Mouse (Mus musculus) spleen, adult 2 months (tissue): ENCODE results near the gene Pou2f3.

Source experiments
- CTCF ChIP-seq: fragments of 200-500 bp; IDR thresholded peaks from 2 replicates; pipeline ENCODE4 v1.5.1; 2011; ENCODE audit warnings: mild to moderate bottlenecking, inconsistent platforms; ENCODE audit not compliant: insufficient read depth, insufficient read length, insufficient replicate concordance; ENCODE audit errors: extremely low read depth
- POLR2A ChIP-seq: fragments of 200-500 bp; IDR thresholded peaks from 2 replicates; pipeline ENCODE4 v1.6.1; 2011; ENCODE audit warnings: low read depth, low read length, inconsistent platforms

DNA sequence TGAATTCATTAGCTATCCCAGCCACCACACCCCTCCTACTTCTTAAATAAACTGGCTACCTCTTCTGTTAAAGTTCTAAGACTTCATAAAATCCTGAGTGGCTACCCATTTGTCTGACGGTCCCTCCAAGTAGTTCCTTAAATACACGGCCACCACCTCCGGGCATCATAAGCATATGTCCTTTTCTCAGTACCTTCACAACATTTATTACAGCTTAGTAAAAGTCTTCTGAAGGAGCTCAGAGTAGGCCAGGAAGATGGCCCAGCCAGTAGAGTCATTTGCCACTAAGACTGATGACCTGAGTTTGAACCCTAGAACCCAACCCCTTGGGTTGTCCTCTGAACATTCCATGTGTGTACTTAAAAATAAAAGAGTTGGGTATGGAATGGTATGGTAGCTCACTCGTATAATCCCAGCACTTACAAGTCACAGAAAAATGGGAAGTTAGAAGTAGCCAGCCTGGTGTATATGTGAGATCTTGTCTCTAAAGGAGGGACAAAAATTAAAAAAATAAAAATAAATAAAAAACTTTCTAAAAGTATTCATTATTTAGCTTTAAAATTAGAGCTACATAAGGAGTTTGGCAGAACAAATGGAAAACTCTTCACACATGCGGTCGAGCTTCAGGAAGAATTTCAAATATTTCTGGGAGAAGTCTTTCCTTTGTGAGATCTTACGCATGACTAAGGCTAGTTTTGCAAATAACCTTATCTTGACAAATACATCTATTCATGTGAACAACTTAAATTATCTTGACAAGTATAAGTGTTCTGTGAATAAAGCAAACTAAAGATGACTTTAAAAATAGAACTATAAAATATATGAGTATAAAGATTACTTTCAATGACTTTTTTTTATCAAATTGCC, 125.4 kb downstream of the Pou2f3 start:
- no peak for TF ChIP-seq POLR2A
- no peak for TF ChIP-seq CTCF
